Mouse (Mus musculus): ENCODE results near the gene Ckap2l.

DNA sequence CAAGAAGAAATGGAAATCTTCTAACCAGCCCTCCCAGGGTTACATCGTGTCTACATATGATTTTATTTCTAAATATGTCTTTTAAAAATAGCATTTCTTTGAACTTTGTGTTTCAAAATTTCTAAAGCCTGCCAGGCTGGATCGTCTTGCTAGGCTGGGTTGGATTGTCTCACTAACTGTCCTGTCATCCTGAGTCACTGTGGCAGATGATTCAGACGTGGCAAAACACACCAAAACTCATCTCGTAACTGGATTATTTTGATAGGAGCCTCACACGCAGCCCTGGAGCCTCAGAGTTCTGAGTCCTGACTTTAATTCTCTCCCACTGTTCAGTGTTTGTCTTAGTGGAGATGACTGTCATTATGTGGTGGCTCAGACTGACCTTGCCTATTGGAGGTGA is 33.9 kb downstream of the Ckap2l start:
- TF ChIP-seq CTCF (IDR thresholded peaks at IDR 0.05; ENCODE audit: borderline replicate concordance, control insufficient read depth, extremely low read depth, insufficient read depth, low read length, poor library complexity) = no peak
- no peak for TF ChIP-seq POLR2A (IDR thresholded peaks at IDR 0.05; ENCODE audit: control insufficient read depth, extremely low read depth, insufficient read depth, low read length, poor library complexity)

All from thymus, adult 2 months (tissue).